Mouse (Mus musculus): ENCODE results near the gene Trf. TPM values are rescaled to one million over a fixed set of nuclear protein-coding genes. Genes with fewer than 3 reads are reported as not detected.

Gene Trf
- total and polyA plus RNA-seq, 2 experiments, result 18,586 to 26,375 TPM

DNA sequence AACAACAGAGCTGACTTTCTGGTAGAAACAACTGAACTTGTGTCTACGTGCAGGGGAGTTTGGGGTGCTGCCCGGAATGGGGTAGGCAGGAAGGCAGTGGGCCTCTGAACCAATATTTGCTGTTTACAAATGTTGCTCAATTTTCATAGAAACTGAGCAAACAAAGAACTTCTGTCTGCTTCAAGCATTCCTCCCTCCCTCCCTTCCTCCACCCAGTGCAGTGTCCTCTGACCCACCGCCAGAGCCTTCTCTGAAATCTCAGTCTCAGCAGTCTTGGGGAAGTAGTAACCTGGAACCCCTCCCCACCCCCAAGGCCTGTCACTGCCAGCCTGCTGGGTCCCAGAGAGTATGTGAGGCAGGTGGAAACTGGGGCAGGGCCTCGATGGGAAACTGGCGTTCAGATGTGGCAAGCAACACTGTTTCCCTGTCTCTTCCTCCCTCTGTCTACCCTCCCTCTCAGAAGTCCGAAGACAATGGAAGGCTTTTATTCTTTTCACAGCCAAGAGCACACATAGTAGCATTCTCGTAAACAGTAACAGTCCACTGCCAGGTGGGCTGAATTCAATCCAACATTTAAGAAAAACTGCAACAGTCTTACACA lies 4.4 kb upstream of the Trf start:
- peak overlapping the region; percentile 96 for H3K27ac ChIP-seq (replicated peaks; ENCODE audit: insufficient read depth, low read depth, low read length)

DNA sequence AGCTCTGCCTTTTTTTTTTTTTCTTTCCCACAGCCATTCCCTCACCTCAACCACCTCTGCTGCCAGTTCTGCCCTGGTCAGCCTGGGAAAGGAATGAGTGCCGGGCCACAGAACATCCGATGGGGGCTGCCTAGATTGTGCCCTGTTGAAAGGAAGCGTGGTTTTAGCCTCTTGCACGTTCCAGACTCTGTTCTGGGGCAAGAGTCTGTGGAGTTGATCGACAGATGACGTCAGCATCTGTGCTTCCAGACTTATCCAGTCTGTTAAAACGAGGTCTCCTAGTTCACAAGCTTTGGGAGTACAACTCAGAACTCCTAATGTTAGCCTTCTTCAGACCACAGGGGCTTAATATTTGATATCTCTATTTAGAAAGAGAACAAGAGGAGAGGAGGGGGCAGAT lies 3.8 kb upstream of the Trf start:
- Histone ChIP-seq H3K4me3 (ENCODE audit: insufficient read depth, low read depth, low read length) (no peak overlapping the region), H3K27ac (replicated peaks; ENCODE audit: insufficient read depth, low read depth, low read length) (peak overlapping the region; percentile 96), H3K4me1 (ENCODE audit: control insufficient read depth, insufficient read depth, low read length) (peaks cover 34% of the 10 kb centered on the region), H3K36me3 (ENCODE audit: control insufficient read depth, insufficient read depth, low read length) (no peaks in the 10 kb centered on the region), H3K79me2 (ENCODE audit: control insufficient read depth, insufficient read depth, low read length) (no peaks in the 10 kb centered on the region), H3K9ac (ENCODE audit: low read depth, low read length) (peak overlapping the region; percentile 32), H3K27me3 (ENCODE audit: control insufficient read depth, insufficient read depth, low read length) (no peaks in the 10 kb centered on the region)
- peak; percentile 93 for DNase-seq (ENCODE audit: extremely low read depth, low read depth, low spot score)
- TF ChIP-seq POLR2A (IDR thresholded peaks at IDR 0.05; ENCODE audit: extremely low read depth, insufficient read depth, low read length), result no peak
- no peak for TF ChIP-seq CTCF (IDR thresholded peaks at IDR 0.05; ENCODE audit: low read depth, low read length)
- WGBS, result 14% methylated on average over 7 of the region's 7 CpGs

More for the DNA sequence above, 4.4 kb upstream of the Trf start:
- Histone ChIP-seq H3K27me3 (ENCODE audit: control insufficient read depth, insufficient read depth, low read length) (no peaks in the 10 kb centered on the region), H3K36me3 (ENCODE audit: control insufficient read depth, insufficient read depth, low read length) (no peaks in the 10 kb centered on the region), H3K4me1 (ENCODE audit: control insufficient read depth, insufficient read depth, low read length) (peaks cover 34% of the 10 kb centered on the region), H3K79me2 (ENCODE audit: control insufficient read depth, insufficient read depth, low read length) (no peaks in the 10 kb centered on the region), H3K9ac (ENCODE audit: low read depth, low read length) (peak overlapping the region; percentile 57), H3K4me3 (ENCODE audit: insufficient read depth, low read depth, low read length) (no peak overlapping the region)
- 12% methylated on average over 7 of the region's 7 CpGs for WGBS
- TF ChIP-seq POLR2A (IDR thresholded peaks at IDR 0.05; ENCODE audit: extremely low read depth, insufficient read depth, low read length) (no peak), CTCF (IDR thresholded peaks at IDR 0.05; ENCODE audit: low read depth, low read length) (no peak)
- DNase-seq (ENCODE audit: extremely low read depth, low read depth, low spot score), result peak; percentile 93

DNA sequence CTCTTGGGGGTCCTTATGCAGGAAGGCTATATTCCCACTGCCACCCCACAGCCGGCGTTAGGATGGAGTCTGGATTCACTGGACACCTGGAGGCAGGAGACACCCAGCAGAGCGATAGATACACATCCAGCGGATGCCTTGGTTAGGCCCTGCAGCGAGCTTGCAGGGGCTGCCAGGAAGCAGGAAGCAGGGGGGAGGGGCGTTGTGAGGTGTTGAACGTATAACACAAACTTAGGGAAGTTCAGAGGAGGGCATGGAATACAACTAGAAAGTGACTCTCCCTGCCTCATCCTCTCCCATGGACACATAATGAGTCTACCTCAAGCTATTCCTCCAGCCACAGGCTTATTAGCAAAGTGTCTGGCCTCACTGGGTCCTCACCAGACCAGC lies 2.8 kb upstream of the Trf start:
- Histone ChIP-seq H3K9ac (ENCODE audit: low read depth, low read length) (no peak overlapping the region; the same call in 1 of the 2 replicates), H3K4me3 (ENCODE audit: insufficient read depth, low read depth, low read length) (no peak overlapping the region), H3K79me2 (ENCODE audit: control insufficient read depth, insufficient read depth, low read length) (no peaks in the 10 kb centered on the region), H3K36me3 (ENCODE audit: control insufficient read depth, insufficient read depth, low read length) (no peaks in the 10 kb centered on the region), H3K27ac (replicated peaks; ENCODE audit: insufficient read depth, low read depth, low read length) (peak overlapping the region; percentile 96), H3K27me3 (ENCODE audit: control insufficient read depth, insufficient read depth, low read length) (no peaks in the 10 kb centered on the region), H3K4me1 (ENCODE audit: control insufficient read depth, insufficient read depth, low read length) (peaks cover 34% of the 10 kb centered on the region)
- 61% methylated on average over 7 of the region's 7 CpGs for WGBS
- DNase-seq (ENCODE audit: extremely low read depth, low read depth, low spot score), result no peak
- TF ChIP-seq POLR2A (IDR thresholded peaks at IDR 0.05; ENCODE audit: extremely low read depth, insufficient read depth, low read length) (no peak), CTCF (IDR thresholded peaks at IDR 0.05; ENCODE audit: low read depth, low read length) (no peak)

DNA sequence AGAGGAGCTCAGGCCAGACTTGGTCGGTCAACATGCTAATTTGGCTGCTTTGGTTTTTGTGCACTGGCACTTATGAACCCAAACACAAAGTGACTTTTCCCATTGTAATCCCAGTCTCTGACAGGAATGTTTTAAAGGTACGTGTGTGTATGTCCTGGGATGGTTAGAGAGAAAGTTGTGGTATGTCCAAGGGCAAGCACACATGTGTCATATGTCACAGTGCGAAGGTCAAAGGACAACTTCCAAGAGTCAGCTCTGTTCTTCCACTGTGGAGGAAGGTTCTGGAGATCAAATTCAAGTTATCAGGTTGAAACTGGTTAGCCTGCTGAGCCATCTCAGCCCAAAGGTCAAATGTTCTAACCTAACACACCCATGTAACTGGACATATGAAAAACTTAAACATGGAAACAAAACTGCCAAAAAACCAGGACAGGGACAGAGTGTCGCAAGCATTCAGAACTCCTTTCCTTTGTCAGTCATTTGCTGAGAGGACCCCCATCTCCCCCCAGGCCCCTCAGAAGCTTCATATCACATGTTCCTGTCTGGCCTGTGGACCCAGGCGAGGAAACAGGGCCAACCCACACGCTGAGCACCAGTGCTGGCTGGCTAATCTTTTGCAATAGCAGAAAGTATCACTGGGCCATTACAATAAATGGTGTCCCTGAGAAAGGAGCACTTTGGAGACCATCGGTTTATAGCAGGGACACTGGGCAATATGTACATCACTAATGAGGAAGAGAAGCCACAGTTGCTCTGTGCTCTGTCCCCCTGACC lies 2.2 kb upstream of the Trf start:
- Histone ChIP-seq H3K27me3 (ENCODE audit: control insufficient read depth, insufficient read depth, low read length) (no peaks in the 10 kb centered on the region), H3K4me3 (ENCODE audit: insufficient read depth, low read depth, low read length) (no peak overlapping the region), H3K79me2 (ENCODE audit: control insufficient read depth, insufficient read depth, low read length) (no peaks in the 10 kb centered on the region), H3K27ac (replicated peaks; ENCODE audit: insufficient read depth, low read depth, low read length) (peak overlapping the region; percentile 96), H3K9ac (ENCODE audit: low read depth, low read length) (no peak overlapping the region; the same call in 1 of the 2 replicates), H3K4me1 (ENCODE audit: control insufficient read depth, insufficient read depth, low read length) (peaks cover 34% of the 10 kb centered on the region), H3K36me3 (ENCODE audit: control insufficient read depth, insufficient read depth, low read length) (peaks cover 4% of the 10 kb centered on the region; the same call in 1 of the 2 replicates)
- DNase-seq (ENCODE audit: extremely low read depth, low read depth, low spot score), result peak; percentile 72
- WGBS, result 41% methylated on average over 7 of the region's 7 CpGs
- no peak for TF ChIP-seq POLR2A (IDR thresholded peaks at IDR 0.05; ENCODE audit: extremely low read depth, insufficient read depth, low read length)
- TF ChIP-seq CTCF (IDR thresholded peaks at IDR 0.05; ENCODE audit: low read depth, low read length), result no peak

DNA sequence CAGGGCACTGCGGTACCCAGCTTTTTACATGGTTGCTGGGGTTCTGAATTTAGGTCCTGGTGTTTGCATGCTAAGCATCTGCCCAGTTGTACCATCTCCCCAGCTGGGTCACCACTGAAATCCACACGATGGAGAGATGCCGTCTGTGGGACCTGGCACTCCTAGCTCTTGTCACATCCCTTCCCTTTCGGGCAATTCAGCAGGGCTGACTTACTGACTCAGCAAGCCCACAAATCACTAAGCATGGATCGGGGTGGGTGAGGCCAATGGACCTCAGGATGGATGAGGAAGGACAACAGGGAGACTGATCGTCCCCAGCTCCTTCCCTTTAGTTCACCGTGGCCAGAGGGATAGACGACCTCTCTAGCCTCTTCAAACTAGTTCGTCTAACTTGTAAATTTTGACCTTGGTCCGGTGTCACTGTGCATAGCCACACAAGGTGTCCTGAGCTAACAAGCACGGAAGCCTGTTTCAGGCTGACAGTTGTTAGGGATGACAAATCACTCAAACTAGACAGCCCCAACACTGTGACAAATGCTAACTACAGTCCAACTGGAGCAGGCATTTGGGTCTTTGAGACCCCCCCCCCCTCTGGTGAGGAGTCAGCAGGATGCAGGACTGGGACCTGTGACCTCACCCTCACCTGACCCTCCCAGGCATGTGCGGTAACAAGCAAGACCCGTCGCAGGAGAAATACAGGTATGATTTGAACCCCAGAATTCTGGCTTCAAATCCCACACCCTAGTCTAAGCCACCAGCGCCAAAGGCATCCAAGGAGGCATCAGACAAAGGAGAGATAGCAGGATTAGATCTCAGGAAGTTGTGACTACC lies 992 bp downstream of the Trf start:
- H3K27me3 ChIP-seq (ENCODE audit: control insufficient read depth, insufficient read depth, low read length), result no peaks in the 10 kb centered on the region
- peaks cover 31% of the 10 kb centered on the region for H3K36me3 ChIP-seq (ENCODE audit: control insufficient read depth, insufficient read depth, low read length)
- no peaks in the 10 kb centered on the region for H3K79me2 ChIP-seq (ENCODE audit: control insufficient read depth, insufficient read depth, low read length)
- H3K4me1 ChIP-seq (ENCODE audit: control insufficient read depth, insufficient read depth, low read length), result peaks cover 43% of the 10 kb centered on the region
- peak overlapping the region; percentile 54 for H3K4me3 ChIP-seq (ENCODE audit: insufficient read depth, low read depth, low read length)
- peak overlapping the region; percentile 73 for H3K9ac ChIP-seq (ENCODE audit: low read depth, low read length)
- DNase-seq (ENCODE audit: extremely low read depth, low read depth, low spot score), result peak; percentile 53
- TF ChIP-seq CTCF (IDR thresholded peaks at IDR 0.05; ENCODE audit: low read depth, low read length), result no peak
- TF ChIP-seq POLR2A (IDR thresholded peaks at IDR 0.05; ENCODE audit: extremely low read depth, insufficient read depth, low read length), result peak; percentile 62; the same call in 1 of the 2 replicates
- H3K27ac ChIP-seq (replicated peaks; ENCODE audit: insufficient read depth, low read depth, low read length), result peak overlapping the region; percentile 65
- WGBS, result 18% methylated on average over 15 of the region's 15 CpGs
